Mouse (Mus musculus): Measurements from ENCODE around the gene Sdhaf4.

DNA sequence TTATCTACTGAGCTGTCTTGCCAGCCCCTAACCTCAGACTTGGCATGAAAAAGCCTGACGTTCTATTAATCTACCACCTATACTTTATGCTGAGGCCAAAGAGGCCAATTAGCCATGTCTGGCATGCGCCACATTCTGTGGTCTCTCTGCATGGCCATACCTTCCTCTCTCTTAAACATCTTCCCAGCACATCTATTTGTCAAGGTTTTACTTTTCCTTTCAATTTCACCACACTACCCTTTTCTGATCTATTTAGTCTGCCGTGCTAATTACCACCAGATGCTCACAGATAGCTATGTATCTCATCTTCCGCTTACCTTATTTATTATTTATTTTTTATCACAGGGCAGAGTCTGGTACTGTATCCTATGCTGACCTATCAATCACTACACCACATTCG is 6.1 kb downstream of the Sdhaf4 start:
- no peak for TF ChIP-seq CTCF (conservative IDR thresholded peaks at IDR 0.05; ENCODE audit: insufficient read depth, insufficient read length, low read depth, low read length)
- TF ChIP-seq POLR2A (IDR thresholded peaks at IDR 0.05; ENCODE audit: low read depth, low read length): no peak
